10 mouse cellular contexts compared by ENCODE assay signal in the genomic region with DNA sequence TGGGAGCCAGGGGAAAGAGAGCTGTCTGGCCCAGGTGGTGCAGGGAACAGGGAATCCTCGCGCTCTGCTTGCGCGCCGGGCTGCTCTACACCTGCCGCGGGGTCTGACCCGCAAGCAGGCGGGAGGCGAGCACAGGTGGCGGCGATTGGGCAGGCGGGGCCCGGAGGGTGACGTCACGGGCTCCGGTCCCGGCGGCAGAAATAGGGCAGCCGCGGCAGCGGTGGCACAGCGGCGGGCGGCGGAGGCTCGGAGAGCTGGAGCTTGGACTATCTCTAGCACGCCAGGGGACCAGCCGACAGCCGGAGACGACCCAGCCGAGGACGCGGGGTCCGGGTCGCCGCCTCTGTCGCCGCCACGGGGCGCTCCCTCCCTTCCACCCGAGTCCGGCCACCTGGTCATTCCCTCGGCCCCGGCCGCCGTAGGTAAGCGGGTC. TPM values are rescaled to one million over a fixed set of nuclear protein-coding genes. Genes with fewer than 3 reads are reported as not detected.
DNase-seq lines count a peak whose midpoint lies in the region; ATAC-seq lines count a peak whose summit lies in the region.
"Had no signal": no experiment of that assay in that cellular context is flagged by ENCODE, and none has a peak within 500 bp of the region (broad histone marks: within the 10 kb centered on the region; RNA-seq: fewer than 3 reads in every experiment).

Fstl4 (plus strand) TSS at position 174 of the 433 bp plus-strand sequence.

- 2% methylated on average over 32 of the region's 48 CpGs for WGBS in heart, embryonic 15.5 days
- under 1% methylated on average over 46 of the region's 48 CpGs for WGBS in liver, embryonic 15.5 days (ENCODE audit: insufficient replicate concordance)
- WGBS in neural tube, embryonic 15.5 days = 0% methylated on average over 37 of the region's 48 CpGs

- peak within 1 kb of the TSS; percentile 62 for H3K9ac ChIP-seq in heart, embryonic 15.5 days
- H3K9ac ChIP-seq in liver, embryonic 15.5 days = no peak within 1 kb of the TSS
- H3K9ac ChIP-seq in neural tube, embryonic 15.5 days (replicated peaks) = peak within 1 kb of the TSS; percentile 56

- peak; percentile 25 for DNase-seq in gastrocnemius, postnatal 25 days
- no peak for DNase-seq in gastrocnemius, postnatal 4 days (ENCODE audit: low spot score in 2 of 2)
- DNase-seq in cerebellum, postnatal 25 days = peak; percentile 85 to 87
- peak; percentile 12 to 60 for DNase-seq in kidney, postnatal 25 days

- peaks cover 37% of the 10 kb centered on the region for H3K27me3 ChIP-seq in heart, embryonic 15.5 days
- peaks cover 56% of the 10 kb centered on the region for H3K27me3 ChIP-seq in liver, embryonic 15.5 days
- peaks cover 44% of the 10 kb centered on the region for H3K27me3 ChIP-seq in neural tube, embryonic 15.5 days (replicated peaks)

- H3K36me3 ChIP-seq in heart, embryonic 15.5 days = no peaks in the 10 kb centered on the region
- no peaks in the 10 kb centered on the region for H3K36me3 ChIP-seq in liver, embryonic 15.5 days (replicated peaks)
- no peaks in the 10 kb centered on the region for H3K36me3 ChIP-seq in neural tube, embryonic 15.5 days

- peak within 1 kb of the TSS; percentile 63 for H3K4me3 ChIP-seq in heart, embryonic 15.5 days
- peak within 1 kb of the TSS; percentile 37 for H3K4me3 ChIP-seq in liver, embryonic 15.5 days (replicated peaks)
- peak within 1 kb of the TSS; percentile 60 for H3K4me3 ChIP-seq in neural tube, embryonic 15.5 days (replicated peaks)

- peak within 1 kb of the TSS; percentile 98 for H3K4me2 ChIP-seq in heart, embryonic 15.5 days
- peak within 1 kb of the TSS; percentile 61 for H3K4me2 ChIP-seq in liver, embryonic 15.5 days
- peak within 1 kb of the TSS; percentile 97 for H3K4me2 ChIP-seq in neural tube, embryonic 15.5 days

- no peaks in the 10 kb centered on the region for H3K9me3 ChIP-seq in heart, embryonic 15.5 days (replicated peaks)
- H3K9me3 ChIP-seq in liver, embryonic 15.5 days (replicated peaks) = no peaks in the 10 kb centered on the region
- H3K9me3 ChIP-seq in neural tube, embryonic 15.5 days (replicated peaks) = no peaks in the 10 kb centered on the region

- peaks cover 22% of the 10 kb centered on the region for H3K4me1 ChIP-seq in heart, embryonic 15.5 days (replicated peaks)
- peaks cover 9% of the 10 kb centered on the region for H3K4me1 ChIP-seq in liver, embryonic 15.5 days (replicated peaks)
- peaks cover 27% of the 10 kb centered on the region for H3K4me1 ChIP-seq in neural tube, embryonic 15.5 days

- H3K27ac ChIP-seq in heart, embryonic 15.5 days = no peak within 1 kb of the TSS
- H3K27ac ChIP-seq in liver, embryonic 15.5 days (replicated peaks) = no peak within 1 kb of the TSS
- no peak within 1 kb of the TSS for H3K27ac ChIP-seq in neural tube, embryonic 15.5 days (replicated peaks)

- ATAC-seq in heart, embryonic 15.5 days (replicated peaks; ENCODE audit: insufficient number of reproducible peaks, insufficient read depth, low FRiP score, low read depth) = peak; percentile 50; the same call in 1 of the 2 replicates
- no peak for ATAC-seq in liver, embryonic 15.5 days (ENCODE audit: insufficient read depth)
- peak; percentile 65 for ATAC-seq in neural tube, embryonic 15.5 days (ENCODE audit: low FRiP score)
- no peak for ATAC-seq in erythroblast, adult 5-6 weeks (replicated peaks; ENCODE audit: low FRiP score, poor library complexity, severe bottlenecking)

RNA-seq across cellular contexts. Expression of gene Fstl4, which starts in this region (rescaled TPM):
- under 1 TPM in 1 of 2 experiments, not detected in 1; 0.05 TPM for total RNA-seq in gastrocnemius, postnatal 25 days (2021)
- under 1 TPM; 0.13 to 0.20 TPM for total RNA-seq in gastrocnemius, postnatal 4 days (2021)
- 5.7 and 6.7 TPM in 2 replicates for polyA plus RNA-seq in heart, embryonic 15.5 days (2015; fragmentation: Nextera tagmentation; extraction: Ambion mirVana)
- polyA plus RNA-seq in liver, embryonic 15.5 days (2015; fragmentation: Nextera tagmentation; extraction: Ambion mirVana) = 0.08 and 0.13 TPM in 2 replicates
- polyA plus RNA-seq in neural tube, embryonic 15.5 days (2015; fragmentation: Nextera tagmentation; extraction: Ambion mirVana) = 15.9 and 16.5 TPM in 2 replicates
- total RNA-seq in erythroblast, adult 5-6 weeks (2015; ENCODE audit: low replicate concordance) = not detected in 2 replicates
- not detected in 2 replicates for total RNA-seq in erythroblast, adult 5-6 weeks (2017; ENCODE audit: low replicate concordance)
- total RNA-seq: CH12.LX; hematopoietic stem cell, adult 5-6 weeks had no signal

Comparison
In these comparisons a context has a peak if more than half of its experiments do, and no peak if none do; other contexts are left out.
1. Peak in DNase-seq in gastrocnemius, postnatal 25 days; RNA of the gene not detected or under 1 TPM.
2. DNase-seq: peak in cerebellum, postnatal 25 days (2 of 2) and kidney, postnatal 25 days (2 of 2); none in gastrocnemius, postnatal 4 days (0 of 2).
3. ATAC-seq: peak in heart, embryonic 15.5 days (single experiment) and neural tube, embryonic 15.5 days (single experiment); none in liver, embryonic 15.5 days (single experiment) and erythroblast, adult 5-6 weeks (single experiment).
4. Peak in every context shown above with its lines, with median percentiles within 50 percentile points of each other: H3K4me2 ChIP-seq and H3K4me3 ChIP-seq.